Mouse (Mus musculus): Measurements from ENCODE around the gene Fxyd3.
A peak's percentile ranks its signal among the peaks of the same experiment; 100 is the strongest.

GRCm38 (mm10) chr7:31034789-31035188, 41.7 kb downstream of the Fxyd3 start:
- TF ChIP-seq CTCF (IDR thresholded peaks at IDR 0.05) (peak; percentile 50), POLR2A (IDR thresholded peaks at IDR 0.05; ENCODE audit: insufficient read depth, low read depth, low read length) (no peak), EP300 (IDR thresholded peaks at IDR 0.05; ENCODE audit: insufficient read depth, low read depth, low read length) (no peak)

Measured in heart, adult 2 months (tissue).